Mouse (Mus musculus) liver, postnatal 0 days (tissue): Measurements from ENCODE around the gene Kif16b. TPM values are rescaled to one million over a fixed set of nuclear protein-coding genes. Genes with fewer than 3 reads are reported as not detected.

Experiments used
- ATAC-seq: fragments of 200-750 bp; cut with Nextera tagmentation; 2 replicates; pipeline ENCODE4 v1.8.0; 2017; ENCODE audit warnings: mild to moderate bottlenecking, moderate library complexity
- DNase-seq: peaks from one replicate; pipeline ENCODE4 v3.0.0-alpha.2; 2016
- H3K27ac ChIP-seq: fragments of 300-500 bp; sonication (generic); 2 replicates; pipeline ENCODE4 v1.5.1; 2014; ENCODE audit warnings: antibody characterized with exemption, moderate library complexity, mild to moderate bottlenecking, low read depth
- H3K27me3 ChIP-seq: fragments of 300-500 bp; sonication (generic); 2 replicates; pipeline ENCODE4 v1.6.1; 2014; ENCODE audit warnings: low read length, control low read depth, mixed read lengths; ENCODE audit not compliant: insufficient read depth
- H3K36me3 ChIP-seq: fragments of 300-500 bp; sonication (generic); replicated peaks from 2 replicates; pipeline ENCODE4 v1.6.1; 2014; ENCODE audit warnings: mild to moderate bottlenecking, control low read depth, low read length, moderate library complexity, mixed read lengths; ENCODE audit not compliant: insufficient read depth
- H3K4me1 ChIP-seq: fragments of 300-500 bp; sonication (generic); 2 replicates; pipeline ENCODE4 v1.6.1; 2014; ENCODE audit warnings: antibody characterized with exemption, mild to moderate bottlenecking, control low read depth; ENCODE audit not compliant: insufficient read depth
- H3K4me2 ChIP-seq: fragments of 300-500 bp; sonication (generic); 2 replicates; pipeline ENCODE4 v1.6.1; 2014; ENCODE audit warnings: low read depth, mild to moderate bottlenecking, low read length, moderate library complexity, mixed read lengths
- H3K4me3 ChIP-seq: fragments of 300-500 bp; sonication (generic); 2 replicates; pipeline ENCODE4 v1.5.1; 2014; ENCODE audit warnings: low read depth, low read length
- H3K9ac ChIP-seq: fragments of 300-500 bp; sonication (generic); replicated peaks from 2 replicates; pipeline ENCODE4 v1.6.1; 2014; ENCODE audit warnings: mild to moderate bottlenecking, moderate library complexity
- H3K9me3 ChIP-seq: fragments of 300-500 bp; sonication (generic); 2 replicates; pipeline ENCODE4 v1.6.1; 2016; ENCODE audit warnings: mild to moderate bottlenecking, control low read depth, low read length, mixed read lengths
- CTCF ChIP-seq: sonication (generic); IDR thresholded peaks from 2 replicates; pipeline ENCODE4 v1.5.1; 2016; ENCODE audit warnings: antibody characterized with exemption, low read depth
- EP300 ChIP-seq: IDR thresholded peaks from 2 replicates; pipeline ENCODE4 v1.6.1; 2016; ENCODE audit warnings: antibody characterized with exemption, low read depth, mild to moderate bottlenecking
- WGBS: fragments of 180-500 bp; shearing (Covaris S2); extraction: QIAGEN DNeasy Blood & Tissue Kit; methylation state at CpG from one replicate; pipeline ENCODE4 v1.1.7; 2014; ENCODE audit not compliant: insufficient replicate concordance; 5-methylcytosine and 5-hydroxymethylcytosine counted together
- polyA plus RNA-seq: library from polyadenylated mRNA; unstranded; fragments of >200 nt; fragmentation: Nextera tagmentation; extraction: Ambion mirVana; gene quantifications from 2 replicates; pipeline ENCODE4 v1.2.1, GENCODE M21; 2015

Gene Kif16b
- polyA plus RNA-seq, 1 experiment from 2014 or later, result 3.9 TPM

GRCm38 (mm10) chr2:142876636-142877035 is 24.7 kb downstream of the Kif16b start:
- Histone ChIP-seq H3K27ac (no peak overlapping the region), H3K27me3 (no peaks in the 10 kb centered on the region), H3K9ac (no peak overlapping the region), H3K4me3 (no peak overlapping the region), H3K4me1 (peaks cover 14% of the 10 kb centered on the region), H3K9me3 (no peaks in the 10 kb centered on the region), H3K4me2 (no peak overlapping the region), H3K36me3 (no peaks in the 10 kb centered on the region)
- WGBS, result 53% methylated on average over 2 of the region's 2 CpGs
- no peak for TF ChIP-seq CTCF
- TF ChIP-seq EP300, result no peak
- DNase-seq (no peak), ATAC-seq (peak; percentile 54)

- no peak for TF ChIP-seq CTCF
- no peak for TF ChIP-seq EP300
- H3K27me3 ChIP-seq, result no peaks in the 10 kb centered on the region
- WGBS, result 78% methylated on average over 4 of the region's 4 CpGs
- H3K9me3 ChIP-seq, result no peaks in the 10 kb centered on the region
- no peak overlapping the region for H3K9ac ChIP-seq
- no peak overlapping the region for H3K27ac ChIP-seq
- H3K4me2 ChIP-seq, result no peak overlapping the region
- DNase-seq (no peak), ATAC-seq (no peak)
- H3K36me3 ChIP-seq, result no peaks in the 10 kb centered on the region
- peaks cover 14% of the 10 kb centered on the region for H3K4me1 ChIP-seq
- H3K4me3 ChIP-seq, result no peak overlapping the region
These were observed 25.4 kb downstream of the Kif16b start for GRCm38 (mm10) chr2:142875936-142876335.

- H3K9ac ChIP-seq, result no peak overlapping the region
- no peak overlapping the region for H3K4me3 ChIP-seq
- ATAC-seq, result no peak
- H3K36me3 ChIP-seq, result no peaks in the 10 kb centered on the region
- DNase-seq, result peak; percentile 24
- TF ChIP-seq EP300 (no peak), CTCF (no peak)
- no peaks in the 10 kb centered on the region for H3K27me3 ChIP-seq
- H3K4me1 ChIP-seq, result peaks cover 7% of the 10 kb centered on the region
- WGBS, result 64% methylated on average over 2 of the region's 2 CpGs
- H3K9me3 ChIP-seq, result no peaks in the 10 kb centered on the region
- no peak overlapping the region for H3K4me2 ChIP-seq
- no peak overlapping the region for H3K27ac ChIP-seq
These were observed 26.8 kb downstream of the Kif16b start for GRCm38 (mm10) chr2:142874562-142874961.

GRCm38 (mm10) chr2:142870055-142870454 is 31.3 kb downstream of the Kif16b start:
- Histone ChIP-seq H3K9me3 (no peaks in the 10 kb centered on the region), H3K4me1 (peaks cover 2% of the 10 kb centered on the region; the same call in 1 of the 2 replicates), H3K4me3 (no peak overlapping the region), H3K27me3 (no peaks in the 10 kb centered on the region), H3K4me2 (no peak overlapping the region), H3K36me3 (0 out of 2 replicates have a peak, but pooled peaks cover 1% of the 10 kb centered on the region), H3K9ac (no peak overlapping the region), H3K27ac (no peak overlapping the region)
- no peak for ATAC-seq
- no peak for DNase-seq
- 80% methylated on average over 8 of the region's 8 CpGs for WGBS
- TF ChIP-seq CTCF (no peak), EP300 (no peak)

GRCm38 (mm10) chr2:142867481-142867880 is 33.9 kb downstream of the Kif16b start:
- no peaks in the 10 kb centered on the region for H3K27me3 ChIP-seq
- H3K36me3 ChIP-seq, result peaks cover 6% of the 10 kb centered on the region; the same call in 1 of the 2 replicates
- no peaks in the 10 kb centered on the region for H3K4me1 ChIP-seq
- no peak overlapping the region for H3K4me2 ChIP-seq
- DNase-seq, result no peak
- H3K27ac ChIP-seq, result no peak overlapping the region
- TF ChIP-seq CTCF, result no peak
- TF ChIP-seq EP300, result no peak
- H3K9me3 ChIP-seq, result no peaks in the 10 kb centered on the region
- ATAC-seq, result no peak
- 67% methylated on average over 2 of the region's 2 CpGs for WGBS
- H3K4me3 ChIP-seq, result no peak overlapping the region
- no peak overlapping the region for H3K9ac ChIP-seq

DNA sequence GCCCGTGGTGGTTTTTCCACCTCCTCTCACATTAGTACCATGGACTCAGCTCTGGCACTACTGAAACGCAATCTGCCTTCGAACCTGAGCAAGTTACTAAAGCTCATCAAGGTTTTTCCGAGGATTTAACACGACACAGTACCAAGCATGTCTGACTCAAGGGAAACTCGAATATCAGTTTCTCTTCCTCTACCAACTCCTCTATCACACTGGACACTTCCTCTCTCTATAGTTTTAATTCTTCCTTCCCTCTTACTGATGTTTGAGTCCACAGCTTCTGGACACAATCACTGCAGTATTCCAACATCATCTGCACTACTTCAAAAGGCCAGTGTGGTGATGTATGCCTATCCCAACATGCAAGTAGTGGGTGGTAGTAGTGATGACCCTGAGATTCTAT is 40.3 kb downstream of the Kif16b start:
- ATAC-seq (no peak), DNase-seq (no peak)
- 74% methylated on average over 6 of the region's 6 CpGs for WGBS
- Histone ChIP-seq H3K36me3 (peaks cover 9% of the 10 kb centered on the region; the same call in 1 of the 2 replicates), H3K9me3 (no peaks in the 10 kb centered on the region), H3K27me3 (no peaks in the 10 kb centered on the region), H3K4me2 (no peak overlapping the region), H3K9ac (no peak overlapping the region), H3K27ac (no peak overlapping the region), H3K4me1 (no peaks in the 10 kb centered on the region), H3K4me3 (no peak overlapping the region)
- TF ChIP-seq EP300 (no peak), CTCF (no peak)

GRCm38 (mm10) chr2:142859452-142859851 is 41.9 kb downstream of the Kif16b start:
- no peak overlapping the region for H3K27ac ChIP-seq
- peaks cover 8% of the 10 kb centered on the region for H3K36me3 ChIP-seq
- H3K27me3 ChIP-seq, result no peaks in the 10 kb centered on the region
- no peak overlapping the region for H3K4me3 ChIP-seq
- no peaks in the 10 kb centered on the region for H3K4me1 ChIP-seq
- DNase-seq (peak; percentile 19), ATAC-seq (no peak; the same call in 1 of the 2 replicates)
- no peak for TF ChIP-seq EP300
- TF ChIP-seq CTCF, result peak; percentile 79
- H3K4me2 ChIP-seq, result no peak overlapping the region
- H3K9me3 ChIP-seq, result no peaks in the 10 kb centered on the region
- WGBS, result 64% methylated on average over 4 of the region's 4 CpGs
- H3K9ac ChIP-seq, result no peak overlapping the region
